Mouse (Mus musculus) neural tube, postnatal 0 days (tissue): Measurements from ENCODE around the gene Cfap99. TPM values are rescaled to one million over a fixed set of nuclear protein-coding genes. Genes with fewer than 3 reads are reported as not detected.

Experiments
- polyA plus RNA-seq: library from polyadenylated mRNA; unstranded; fragments of >200 nt; fragmentation: Nextera tagmentation; extraction: Ambion mirVana; gene quantifications from 2 replicates; pipeline ENCODE4 v1.2.1, GENCODE M21; 2015

The Cfap99 gene
- polyA plus RNA-seq, result 0.24 and 0.41 TPM in 2 replicates

GRCm38 (mm10) chr5:34288154-34288716 lies at the start of gene Cfap99, which contains the start of gene Zfyve28:
Gene Cfap99 (plus strand): TSS chr5:34288600.
Gene Zfyve28 (minus strand): TSS chr5:34288449.

GRCm38 (mm10) chr5:34336097-34336774 lies 47.8 kb downstream of the Cfap99 start, which contains the start of gene Rnf4:
Gene Rnf4 (plus strand): TSS chr5:34336289.

GRCm38 (mm10) chr5:34369341-34370021 lies 81.1 kb downstream of the Cfap99 start, which contains the start of gene Fam193a:
Gene Fam193a (plus strand): TSS chr5:34369933.

Other genes starting within 250 kb of the Cfap99 start
- 0.30 and 0.34 TPM in 2 replicates for gene Poln, start 119.2 kb upstream of the Cfap99 start, polyA plus RNA-seq
- gene Haus3, start 119.1 kb upstream of the Cfap99 start, polyA plus RNA-seq, result 9.4 and 10.6 TPM in 2 replicates
- gene Mxd4, start 100.9 kb upstream of the Cfap99 start, polyA plus RNA-seq, result 18.4 and 25.0 TPM in 2 replicates
- gene Zfyve28, start 151 bp upstream of the Cfap99 start, polyA plus RNA-seq, result 5.0 and 5.8 TPM in 2 replicates
- 89.4 and 93.0 TPM in 2 replicates for gene Rnf4, start 47.7 kb downstream of the Cfap99 start, polyA plus RNA-seq
- 12.1 and 13.2 TPM in 2 replicates for gene Fam193a, start 81.3 kb downstream of the Cfap99 start, polyA plus RNA-seq
- 15.9 and 17.0 TPM in 2 replicates for gene Tnip2, start 225.4 kb downstream of the Cfap99 start, polyA plus RNA-seq
- 18.8 and 19.7 TPM in 2 replicates for gene Sh3bp2, start 237.2 kb downstream of the Cfap99 start, polyA plus RNA-seq